Mouse (Mus musculus) left cerebral cortex, postnatal 36 days (tissue): ENCODE data around the gene Fbln5. TPM values are rescaled to one million over a fixed set of nuclear protein-coding genes. Genes with fewer than 3 reads are reported as not detected.

Experiments
- DNase-seq, 2 experiments: peaks; one replicate each; pipeline ENCODE4 v3.0.0; 2021 to 2022; ENCODE audit warnings: low spot score in 2 of 2, mixed read lengths in 1 of 2
- intact Hi-C: fragments of 180-260 bp; cut with DNase I; formaldehyde crosslinking; loops from one replicate; pipeline ENCODE4 v1.15.1; 2025
- total RNA-seq, 2 experiments: library from RNA; stranded (reverse); gene quantifications; 2 replicates each; pipeline ENCODE4 v1.2.3; 2021

Fbln5 gene
- total RNA-seq, 2 experiments from 2014 or later = 5.2 to 7.7 TPM

DNA sequence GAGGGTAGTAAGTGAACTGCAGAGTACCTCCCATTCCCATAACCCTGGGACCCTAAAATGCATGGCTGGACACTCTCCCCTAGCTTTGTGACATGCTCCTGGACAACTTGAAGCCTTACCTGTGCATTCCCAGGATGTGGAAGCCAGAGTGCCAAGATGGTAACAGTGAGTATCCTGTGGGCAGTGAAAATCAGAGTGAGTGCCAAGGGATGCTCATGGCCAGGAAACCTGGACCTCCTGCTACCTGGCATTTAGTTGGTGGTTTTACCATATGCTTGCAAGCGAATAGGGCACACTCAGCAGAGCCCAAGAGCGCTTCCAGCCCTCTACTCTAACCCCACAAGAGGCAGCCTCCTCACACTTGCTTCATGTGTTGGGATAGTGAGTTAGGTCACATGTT, 4.4 kb downstream of the Fbln5 start:
- DNase-seq = no peak
- intact Hi-C loops = loop anchor here (10.0 kb wide), 1 partner anchor 60 kb away; no protein-coding TSS in a partner anchor

DNA sequence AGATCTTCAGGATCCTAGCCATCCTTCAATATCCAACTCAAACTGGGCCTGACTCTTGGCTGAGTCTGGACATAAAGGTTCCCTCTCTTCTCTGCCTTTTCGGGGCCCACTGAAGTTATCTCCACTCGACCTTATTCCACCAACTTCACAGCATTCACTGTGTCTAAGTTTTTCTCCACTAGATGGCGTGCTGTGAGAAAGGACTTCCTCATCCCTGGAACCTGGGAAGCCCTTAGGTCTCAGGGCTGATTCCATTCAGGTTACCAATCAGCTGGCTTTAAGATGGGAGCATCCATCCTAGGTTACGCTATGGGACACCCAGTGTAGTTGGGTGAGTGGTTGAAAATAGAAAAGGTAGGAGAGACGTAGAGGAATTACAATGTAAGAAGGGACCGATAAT, 7.7 kb downstream of the Fbln5 start:
- no peak for DNase-seq
- intact Hi-C loops = loop anchor here (10.0 kb wide), 1 partner anchor 64 kb away; no protein-coding TSS in a partner anchor

DNA sequence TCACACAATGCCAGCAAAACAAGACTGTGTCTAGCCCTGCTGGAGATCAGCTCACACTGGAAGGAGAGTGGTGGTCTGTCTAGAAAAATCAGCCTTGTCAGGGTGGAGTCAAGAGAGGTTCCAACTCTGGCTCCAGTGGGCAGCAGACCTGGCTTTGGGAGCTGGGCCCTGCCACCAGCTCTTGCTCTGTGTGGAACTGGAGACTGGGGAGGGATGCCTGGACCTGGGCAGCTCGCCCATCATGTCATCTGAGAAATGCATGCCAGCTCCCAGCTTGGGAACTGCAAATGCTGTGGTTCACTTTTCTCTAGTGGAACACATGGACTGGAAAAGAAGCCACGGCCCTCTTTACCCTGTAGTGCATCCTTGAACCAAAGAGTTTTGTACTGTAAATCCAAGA, 8.3 kb downstream of the Fbln5 start:
- intact Hi-C loops = loop anchor here (10.0 kb wide), 1 partner anchor 64 kb away; no protein-coding TSS in a partner anchor
- no peak for DNase-seq

DNA sequence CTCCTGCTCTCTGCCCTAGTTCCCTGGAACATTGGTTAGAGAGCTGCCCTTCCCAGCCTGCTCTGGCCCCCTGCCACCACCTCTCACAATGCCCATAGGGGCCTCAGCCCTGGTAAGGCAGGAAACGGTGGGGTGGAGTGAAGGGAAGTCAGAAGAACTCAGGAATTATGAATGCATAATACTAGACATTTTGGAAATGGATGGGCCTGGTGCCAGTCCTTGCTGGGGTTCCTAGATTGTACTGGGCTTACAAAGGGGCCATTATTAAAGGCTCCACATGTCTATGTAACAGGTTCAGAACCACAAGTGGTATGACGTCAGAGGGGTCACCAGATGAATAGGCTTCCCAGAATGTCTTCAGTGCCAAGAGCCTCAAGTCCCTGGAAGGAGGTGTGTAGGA, 11.5 kb downstream of the Fbln5 start:
- intact Hi-C loops = no loop called here
- DNase-seq = no peak

DNA sequence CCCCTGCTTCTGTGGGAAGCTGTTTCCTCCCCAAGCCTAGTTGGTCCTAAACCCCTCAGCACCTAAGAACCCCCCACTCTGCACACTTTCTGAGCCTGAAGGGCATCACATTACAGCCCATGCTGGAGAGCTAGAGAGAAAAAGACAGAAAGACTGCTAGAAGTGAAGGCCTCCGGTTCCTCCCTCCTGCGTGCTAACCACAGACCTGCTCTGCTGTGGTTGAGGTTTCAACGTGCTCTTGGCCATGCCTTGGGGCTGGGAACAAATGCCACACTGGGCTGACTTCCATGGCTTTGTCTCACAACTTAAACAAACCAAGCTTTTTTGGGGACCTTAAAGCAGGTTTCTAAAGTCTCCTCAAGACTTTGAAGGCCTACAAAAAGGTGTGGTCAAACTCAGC, 16.4 kb downstream of the Fbln5 start:
- DNase-seq = no peak
- intact Hi-C loops = no loop called here

DNA sequence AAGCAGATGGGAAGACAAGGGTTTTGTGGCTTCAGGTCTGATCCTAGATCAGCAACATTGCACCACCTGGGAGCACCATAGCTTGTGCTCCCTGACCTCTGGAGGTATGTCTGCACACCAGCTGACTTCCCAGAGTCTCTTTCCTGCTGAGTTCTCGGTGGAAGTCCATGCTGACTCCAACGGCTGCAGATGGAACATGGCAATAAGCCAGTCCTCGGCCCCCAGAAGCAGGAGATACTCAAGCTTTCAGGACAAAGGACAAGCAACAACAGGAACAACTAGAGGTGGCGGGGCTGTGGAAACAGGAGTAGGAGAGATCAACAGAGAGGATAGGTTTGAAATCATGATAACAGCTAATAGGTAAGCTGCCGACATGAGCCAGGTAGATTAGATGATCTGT, 17.1 kb downstream of the Fbln5 start:
- intact Hi-C loops = no loop called here
- no peak for DNase-seq

DNA sequence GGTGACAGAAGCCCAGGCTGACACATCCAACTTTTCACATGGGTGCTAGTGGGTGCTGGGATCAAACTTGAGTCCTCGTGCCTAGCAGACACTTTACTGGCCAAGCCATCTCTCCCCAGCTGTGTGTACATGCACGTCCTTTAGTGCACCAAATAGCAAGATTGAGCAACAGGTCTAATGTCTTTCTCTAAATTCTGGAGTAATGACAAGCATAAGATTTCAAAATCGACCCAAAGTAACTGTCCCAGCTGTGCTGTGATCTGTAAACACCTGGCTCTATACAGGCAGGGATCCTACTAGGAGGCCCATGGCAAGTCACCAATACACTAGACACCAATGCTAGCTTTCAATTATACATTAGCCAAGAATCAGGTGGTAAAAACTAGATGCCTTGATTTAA, 17.8 kb downstream of the Fbln5 start:
- intact Hi-C loops = no loop called here
- no peak for DNase-seq

DNA sequence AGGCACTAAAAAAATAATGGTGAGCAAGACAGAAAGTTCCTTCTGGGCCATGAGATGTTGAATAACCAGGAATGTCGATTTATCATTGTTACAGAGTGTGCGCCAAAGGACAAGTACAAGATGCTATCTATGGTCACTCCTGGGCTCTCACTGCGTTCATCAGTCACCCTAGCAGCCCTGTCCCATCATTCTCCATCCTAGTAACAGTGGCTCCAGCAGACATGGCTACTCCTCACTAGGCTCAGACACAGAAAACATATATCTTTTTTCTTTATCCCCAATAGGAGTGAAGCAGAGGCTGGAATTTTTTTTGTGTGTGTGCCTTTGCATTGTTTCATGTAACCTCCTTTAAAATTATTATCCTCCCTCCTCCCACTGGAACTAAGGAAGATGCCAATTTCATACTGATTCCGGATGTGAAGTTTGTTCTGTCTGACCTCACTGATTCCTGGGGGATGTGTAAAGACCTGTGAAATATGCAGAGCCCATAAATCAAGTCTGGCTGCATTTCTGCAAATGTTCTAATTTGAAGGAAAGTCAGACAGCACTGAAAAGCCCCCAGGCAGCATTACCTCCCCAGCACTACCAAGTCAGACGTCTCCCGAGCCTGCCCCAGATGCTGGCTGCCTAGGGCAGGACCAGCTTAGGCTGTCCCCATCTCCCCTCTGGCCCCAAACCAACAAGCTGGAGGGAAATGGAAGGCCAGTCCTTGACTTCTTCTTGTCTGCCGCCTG, 20.5 kb downstream of the Fbln5 start:
- DNase-seq = no peak
- intact Hi-C loops = no loop called here

DNA sequence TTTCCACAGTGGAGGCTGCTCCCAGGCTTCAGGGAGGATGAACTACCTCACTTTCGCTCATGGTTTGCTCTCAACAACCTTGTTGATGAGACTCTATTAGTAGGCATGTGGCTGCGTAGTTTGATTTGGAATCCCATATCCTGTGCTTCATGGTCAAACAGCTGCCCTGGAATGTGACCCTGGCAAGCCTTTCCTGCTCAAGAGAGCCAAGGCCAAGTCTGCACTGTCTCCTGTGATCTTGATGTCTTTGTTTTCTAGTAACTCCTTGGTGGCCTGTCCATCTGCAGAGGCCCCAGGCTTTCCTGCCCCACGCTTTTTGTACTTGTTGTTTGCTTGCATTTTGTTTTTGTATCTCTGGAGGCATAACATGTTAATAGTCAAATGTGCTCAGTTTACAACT, 24.4 kb downstream of the Fbln5 start:
- intact Hi-C loops = no loop called here
- no peak for DNase-seq

DNA sequence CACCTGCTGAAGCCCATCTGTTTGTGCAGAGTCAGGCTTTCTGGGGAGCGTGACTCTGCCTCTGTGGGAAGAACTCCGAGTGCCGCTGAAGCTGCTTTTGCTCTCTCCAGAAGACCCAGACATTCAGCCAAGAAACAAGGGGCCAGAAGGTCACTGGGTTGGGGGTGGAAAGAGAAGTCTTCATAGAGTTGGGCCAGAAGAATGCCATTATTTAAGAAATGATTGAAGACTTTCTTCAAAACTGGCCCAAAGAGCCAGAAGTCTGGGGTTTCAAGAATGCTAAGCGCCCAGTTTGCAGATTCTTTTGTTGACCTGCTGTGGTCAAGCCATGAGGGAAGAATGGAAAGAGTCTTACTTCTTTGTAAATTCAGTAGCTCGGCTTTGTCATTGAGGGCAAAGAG, 25.6 kb downstream of the Fbln5 start:
- no peak for DNase-seq
- intact Hi-C loops = no loop called here

DNA sequence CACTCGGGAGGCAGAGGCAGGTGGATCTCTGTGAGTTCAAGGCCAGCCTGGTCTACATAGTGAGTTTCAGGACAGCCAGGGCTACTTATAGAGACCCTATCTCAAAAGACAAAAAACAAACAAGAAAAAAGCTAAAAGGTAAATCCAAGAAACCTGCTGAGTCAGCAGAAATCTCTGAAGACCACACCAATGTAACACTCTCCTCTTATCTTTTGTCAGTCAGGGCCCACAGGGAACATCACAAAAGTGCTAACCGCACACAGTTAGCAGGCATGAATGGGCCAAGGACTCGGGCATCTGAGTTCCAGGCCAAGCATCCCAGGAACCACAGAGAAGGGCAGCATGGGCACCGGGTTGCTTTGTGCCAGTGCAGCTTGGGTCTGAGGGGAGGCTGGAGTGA, 26.2 kb downstream of the Fbln5 start:
- intact Hi-C loops = no loop called here
- DNase-seq = no peak

DNA sequence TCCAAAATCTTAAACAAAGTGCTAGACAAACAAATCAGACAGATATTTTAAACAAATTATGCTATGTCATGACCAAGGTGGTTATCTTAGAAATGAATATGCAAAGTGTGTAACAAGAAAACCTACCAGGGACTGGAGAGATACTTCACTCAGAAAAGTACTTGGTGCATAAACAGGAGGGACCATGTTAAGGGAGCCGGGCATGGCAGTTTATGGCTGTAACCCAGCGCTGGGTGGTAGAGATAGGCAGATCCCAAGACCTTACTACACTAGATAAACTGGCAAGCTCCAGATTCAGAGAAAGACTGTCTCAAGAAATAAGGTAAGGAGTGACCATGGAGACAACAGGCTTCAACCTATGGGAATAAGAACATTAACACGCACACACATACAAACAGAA, 29.1 kb downstream of the Fbln5 start:
- no peak for DNase-seq
- intact Hi-C loops = no loop called here

DNA sequence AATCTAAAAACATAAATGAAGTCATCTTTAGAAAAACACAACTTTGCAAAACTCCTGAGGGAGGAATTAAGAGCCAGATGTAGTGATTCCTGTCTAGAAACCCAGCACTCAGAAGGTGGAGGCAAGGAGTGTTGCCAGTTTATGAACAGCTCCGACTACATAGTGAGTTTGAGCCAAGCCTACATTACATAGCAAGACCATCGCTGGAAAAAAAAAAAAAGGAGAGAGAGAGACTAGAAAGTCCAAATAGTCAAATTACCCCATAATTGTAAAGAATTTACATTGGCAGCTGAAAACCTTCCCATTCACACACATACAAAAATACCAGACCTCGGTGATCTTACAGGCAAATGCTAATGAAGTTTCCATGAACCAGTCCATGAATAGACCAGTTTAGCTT, 29.6 kb downstream of the Fbln5 start:
- DNase-seq = no peak
- intact Hi-C loops = no loop called here

DNA sequence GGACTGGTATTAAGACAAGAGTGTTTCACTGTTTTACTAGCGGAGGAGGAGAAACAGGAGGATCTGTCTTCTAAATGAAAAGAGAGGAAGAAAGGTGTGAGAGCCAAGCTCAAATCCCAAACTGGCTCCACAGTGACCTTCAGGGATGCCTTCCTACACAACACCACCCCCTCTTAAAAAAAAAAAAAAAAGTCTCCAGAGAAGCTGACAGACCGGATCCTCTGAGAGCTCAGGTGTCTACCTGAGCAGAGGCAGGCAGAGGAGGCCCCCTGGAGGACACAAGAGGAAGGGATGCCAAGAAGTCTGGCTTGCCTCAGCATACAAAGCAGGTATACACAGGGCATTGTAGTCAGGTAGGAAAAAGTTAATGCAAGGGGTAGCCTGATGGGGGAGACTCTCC, 36.1 kb downstream of the Fbln5 start:
- intact Hi-C loops = no loop called here
- DNase-seq = no peak

DNA sequence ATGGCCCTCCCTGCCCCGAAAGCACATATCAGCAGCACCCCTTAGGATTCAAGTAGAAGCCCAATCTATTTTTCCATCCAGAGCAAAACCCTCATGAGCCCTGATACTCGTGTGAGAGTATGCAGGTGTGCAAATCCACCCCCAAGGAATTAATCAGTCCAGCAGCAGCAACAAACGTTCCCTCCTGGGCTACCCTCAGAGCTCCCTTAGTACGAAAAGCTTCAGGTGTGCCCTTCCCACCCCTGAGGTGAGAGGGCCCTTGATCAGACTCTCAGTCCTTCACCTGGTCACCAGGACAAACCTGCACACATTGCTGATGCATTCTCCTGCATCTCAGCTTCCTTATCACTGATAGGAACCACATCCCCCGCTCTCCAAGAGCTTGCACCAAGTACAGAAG, 37.9 kb downstream of the Fbln5 start:
- DNase-seq = no peak
- intact Hi-C loops = no loop called here

DNA sequence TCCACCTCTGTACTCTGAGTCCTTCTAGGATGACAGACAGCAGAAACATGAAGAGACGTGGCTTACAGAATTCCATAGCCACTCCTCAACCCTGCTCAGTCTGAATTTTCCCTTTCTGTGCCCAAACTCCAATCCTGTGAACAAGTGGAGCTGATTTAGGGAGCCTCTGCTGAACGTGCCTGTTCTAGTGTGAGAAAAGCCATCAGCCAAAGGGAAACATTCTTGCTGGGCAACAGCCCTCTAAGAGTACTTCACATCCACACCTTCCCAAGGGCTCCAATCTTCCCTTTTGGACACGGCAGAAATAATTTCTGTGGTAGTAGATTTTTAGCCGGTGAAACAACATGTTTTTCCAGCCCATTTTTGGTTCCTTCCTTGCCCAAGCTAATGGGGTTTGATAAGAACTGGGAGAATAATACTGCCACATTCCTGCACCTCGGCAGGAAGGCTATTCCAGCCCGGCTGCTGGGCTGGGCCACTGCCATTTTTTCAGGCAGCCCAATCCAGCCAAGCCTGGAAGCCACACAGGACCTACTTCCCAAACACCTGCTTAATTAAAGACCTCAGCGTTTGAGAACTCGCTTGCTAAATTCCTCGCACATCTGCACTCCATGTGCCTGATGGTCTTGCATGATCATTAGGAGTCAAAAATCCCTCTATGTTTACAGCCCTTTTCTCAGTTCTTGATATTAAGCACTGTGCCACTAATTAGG, 41.1 kb downstream of the Fbln5 start:
- DNase-seq = no peak
- intact Hi-C loops = no loop called here

DNA sequence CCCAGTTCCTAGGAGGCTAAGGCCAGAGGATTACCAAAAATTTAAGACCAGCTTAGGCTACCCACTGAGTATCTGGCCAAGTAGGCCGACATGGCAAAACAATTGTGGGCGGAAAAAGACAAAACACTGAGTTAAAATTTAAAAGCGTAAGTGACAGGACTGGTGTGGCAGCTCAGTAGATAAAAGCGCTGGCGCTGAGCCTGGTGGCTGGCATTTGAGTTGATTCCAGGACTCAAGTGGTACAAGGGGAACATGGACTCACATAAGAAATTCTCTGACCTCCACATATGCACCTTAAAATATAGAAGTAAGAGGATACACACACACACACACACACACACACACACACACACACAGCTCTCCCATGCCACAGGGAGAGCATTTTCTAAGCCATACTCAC, 42.5 kb downstream of the Fbln5 start:
- intact Hi-C loops = no loop called here
- DNase-seq = no peak

DNA sequence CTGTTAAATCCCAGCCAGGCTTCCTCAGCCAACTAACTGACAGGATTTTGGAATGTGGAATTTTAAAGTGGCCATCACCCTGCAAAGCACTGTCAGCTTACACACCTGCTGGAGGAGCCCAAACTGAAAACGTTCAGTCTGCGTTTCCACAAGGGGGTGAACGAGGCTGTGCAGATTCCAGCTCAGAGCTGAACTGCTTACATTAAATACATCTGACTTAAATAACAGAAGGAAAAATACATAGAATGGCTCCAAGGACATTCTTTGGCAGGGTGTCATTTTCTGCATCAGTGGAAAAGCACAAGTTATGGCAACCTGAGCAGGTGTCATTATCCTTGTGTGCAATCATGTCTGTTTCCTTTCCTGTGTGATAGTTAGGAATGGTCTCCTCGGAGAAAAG, 44.7 kb downstream of the Fbln5 start:
- intact Hi-C loops = no loop called here
- no peak for DNase-seq

DNA sequence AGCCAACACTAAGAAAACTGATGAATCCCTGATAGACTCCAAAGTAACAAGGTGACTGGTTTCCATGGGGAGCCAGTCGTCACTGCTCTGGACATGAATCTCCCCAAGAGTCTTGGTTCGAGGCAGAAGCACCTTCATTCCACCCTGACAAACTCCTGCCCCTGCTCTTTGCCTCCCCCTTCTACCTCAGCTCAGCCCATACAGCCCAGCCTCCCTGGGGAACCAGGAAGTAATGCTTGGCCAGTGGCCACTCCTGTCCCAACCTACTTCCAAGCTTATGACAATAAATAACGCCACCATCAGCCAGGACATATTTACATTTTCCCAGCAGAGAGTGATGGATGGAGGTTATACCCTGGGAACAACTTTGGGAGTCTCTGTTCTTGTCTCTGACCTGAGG, 45.9 kb downstream of the Fbln5 start:
- intact Hi-C loops = no loop called here

DNA sequence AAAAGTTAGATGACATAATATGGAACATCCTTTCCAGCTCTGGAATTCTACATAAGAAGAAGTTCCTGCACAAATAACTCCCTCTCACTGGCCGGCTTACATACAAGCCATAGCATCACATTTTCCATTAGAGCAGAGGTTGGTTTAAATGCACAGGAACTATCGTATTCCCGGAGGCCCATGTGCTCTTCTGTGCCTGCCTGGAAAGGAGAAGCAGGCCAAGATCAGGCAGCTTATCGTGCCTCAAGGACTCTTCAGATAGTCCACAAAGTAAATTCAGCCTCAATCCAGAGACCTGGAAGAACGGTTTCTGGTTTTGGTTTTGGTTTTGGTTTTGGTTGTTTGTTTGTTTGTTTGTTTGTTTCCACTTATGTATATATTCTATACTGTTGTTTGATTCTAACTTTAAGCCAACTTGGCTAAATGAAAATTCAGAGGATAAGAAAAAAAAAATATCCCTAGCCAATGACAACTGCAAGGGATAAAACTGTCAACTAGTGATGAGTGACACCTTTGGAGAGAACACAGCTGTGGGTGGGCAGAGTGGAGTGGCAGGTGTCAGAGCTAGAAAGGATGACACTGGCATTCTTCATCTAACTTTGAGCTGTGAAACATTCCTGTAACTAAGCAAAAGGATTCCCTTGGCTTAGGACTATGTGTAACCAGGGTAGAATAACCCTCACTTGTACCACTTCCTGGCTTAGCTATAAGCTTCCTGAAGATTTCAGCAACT, 48.4 kb downstream of the Fbln5 start:
- DNase-seq = no peak
- intact Hi-C loops = no loop called here

More for the DNA sequence above, 45.9 kb downstream of the Fbln5 start:
- no peak for DNase-seq
